Mouse (Mus musculus): Measurements from ENCODE around the gene Nkiras1. TPM values are rescaled to one million over a fixed set of nuclear protein-coding genes. Genes with fewer than 3 reads are reported as not detected.

Gene Nkiras1
- 10 to 100 TPM; 20.6 to 22.5 TPM for total RNA-seq (2023)

DNA sequence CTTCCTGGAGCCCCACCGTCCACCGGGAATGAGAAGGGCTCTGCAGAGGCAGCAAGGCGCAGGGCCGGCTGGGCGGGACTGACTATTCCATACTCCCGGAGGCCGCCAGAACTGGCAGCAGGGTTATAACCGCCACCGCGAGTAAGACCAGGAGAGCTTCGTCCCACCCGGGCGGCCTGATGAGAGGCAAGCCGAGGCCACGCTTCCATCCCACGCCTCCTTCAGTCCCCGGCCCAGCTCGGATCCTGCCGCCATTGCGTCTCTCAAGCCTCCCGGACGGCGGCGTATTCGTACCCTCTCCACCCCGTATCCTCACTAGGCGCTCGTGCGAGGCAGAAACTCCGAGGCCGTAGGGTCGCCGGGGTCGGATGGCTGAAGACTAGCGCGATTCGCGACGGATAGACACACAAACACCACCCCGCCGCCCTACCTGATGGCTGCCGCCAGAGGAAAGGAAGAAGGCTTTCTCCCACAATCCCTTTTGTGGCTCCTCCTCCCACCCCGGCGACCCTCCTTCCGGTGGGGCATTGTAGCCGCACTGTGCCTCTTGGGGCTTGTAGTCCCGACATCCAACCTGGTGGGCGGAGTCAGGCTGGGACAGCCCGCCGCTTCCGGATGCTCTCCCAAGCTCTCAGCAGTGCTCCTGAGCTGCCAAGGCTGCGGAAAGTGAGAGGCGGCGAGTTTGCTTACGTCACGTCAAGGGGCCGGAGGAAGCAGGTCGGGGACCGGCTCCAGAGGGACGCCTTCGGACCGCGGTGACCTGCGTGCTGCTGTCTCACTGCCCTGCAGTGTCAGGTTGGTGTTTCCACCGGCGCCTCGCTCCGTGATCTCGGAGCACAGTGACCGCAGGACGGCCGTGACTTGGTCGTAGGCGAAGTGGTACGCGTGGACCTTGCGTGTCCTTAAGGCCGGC lies at the start of gene Nkiras1, which contains the start of gene Rpl15:
TSS of gene Nkiras1 (plus strand) at position 608 of the 913 bp plus-strand sequence.
TSS of gene Rpl15 (minus strand) at position 863 of the 913 bp plus-strand sequence.

DNA sequence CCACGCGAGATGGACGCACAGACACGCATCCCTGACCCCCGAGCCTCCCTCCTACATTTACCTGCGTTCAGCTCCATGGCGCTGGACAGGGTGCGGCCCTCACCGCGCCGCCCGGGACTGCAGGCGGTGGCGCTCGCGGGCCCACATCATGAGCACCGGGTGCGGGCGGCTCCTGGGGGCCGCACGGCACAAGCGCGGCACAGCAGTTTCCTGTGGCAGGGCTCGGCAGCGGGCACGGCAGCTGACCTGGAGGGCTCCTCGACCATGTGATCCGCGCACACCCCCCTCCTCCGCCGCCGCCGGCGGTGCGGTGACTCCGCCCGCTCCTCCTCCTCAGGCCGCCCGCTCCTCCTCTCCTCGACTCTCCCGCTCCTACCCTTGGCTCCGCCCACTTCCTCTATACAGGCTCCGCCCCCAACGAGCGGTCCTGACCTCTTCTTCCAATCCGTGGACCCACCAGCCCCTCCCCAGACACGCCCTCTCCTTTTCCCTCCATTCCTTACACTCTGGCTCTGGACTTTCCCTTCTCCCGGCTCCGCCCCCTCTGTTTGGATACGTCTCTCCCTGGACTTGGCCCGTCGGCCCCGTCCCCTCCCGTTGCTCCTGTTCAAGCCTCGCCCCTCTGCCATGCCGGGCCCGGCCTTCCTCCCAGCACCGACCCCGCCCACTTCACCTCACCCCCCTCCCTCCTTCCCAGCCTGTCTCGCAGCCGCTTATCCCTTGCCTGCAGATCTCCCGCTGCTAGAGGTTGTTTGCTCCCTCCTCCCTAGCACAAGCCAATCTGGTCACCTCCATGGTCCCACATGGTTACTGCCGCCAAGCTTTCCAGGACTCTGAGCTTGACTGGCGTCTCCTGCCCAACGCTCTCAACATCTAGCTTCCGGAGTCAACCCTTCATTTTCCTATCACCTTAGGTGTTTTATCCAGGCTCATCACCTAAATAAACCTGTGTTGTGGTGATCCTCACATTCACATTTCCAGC lies 31.9 kb upstream of the Nkiras1 start, which contains the start of gene Nr1d2:
TSS of gene Nr1d2 (minus strand) at position 378 of the 982 bp plus-strand sequence.

DNA sequence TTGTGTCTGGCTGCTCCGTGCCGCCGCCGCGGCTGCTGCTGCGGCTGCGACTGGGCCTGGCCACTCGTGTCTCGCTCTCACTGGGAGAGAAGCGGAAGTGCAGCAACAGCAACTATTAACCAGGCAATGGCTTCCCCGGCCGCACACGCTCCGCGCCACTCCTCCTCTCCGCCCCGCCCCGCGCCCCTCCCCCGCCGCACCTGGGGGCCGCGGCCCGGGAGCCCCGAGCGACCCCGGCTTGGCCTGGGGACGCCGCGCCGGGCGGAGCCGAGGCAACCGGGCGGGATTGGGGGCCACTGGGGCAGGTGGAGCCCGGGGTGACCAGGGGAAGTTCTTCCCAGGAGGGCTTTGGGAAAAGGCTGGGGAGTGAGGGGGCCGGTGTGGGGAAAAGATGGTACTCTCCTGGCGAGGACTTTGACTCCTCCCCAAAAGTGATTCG lies 60.8 kb downstream of the Nkiras1 start, which contains the start of gene Ube2e1:
TSS of gene Ube2e1 (minus strand) at position 167 of the 439 bp plus-strand sequence.

Other genes starting within 250 kb of the Nkiras1 start
- gene Nr1d2, start 32.0 kb upstream of the Nkiras1 start, total RNA-seq (2023): 10 to 100 TPM; 69.2 to 95.4 TPM
- gene Rpl15, start 255 bp downstream of the Nkiras1 start, total RNA-seq (2023): 1,000 to 10,000 TPM; 1,956 to 1,964 TPM
- 10 to 100 TPM; 67.3 to 70.5 TPM for gene Ube2e1, start 60.7 kb downstream of the Nkiras1 start, total RNA-seq (2023)